Comparison of ENCODE assay signal across 20 mouse cellular contexts in the genomic region with DNA sequence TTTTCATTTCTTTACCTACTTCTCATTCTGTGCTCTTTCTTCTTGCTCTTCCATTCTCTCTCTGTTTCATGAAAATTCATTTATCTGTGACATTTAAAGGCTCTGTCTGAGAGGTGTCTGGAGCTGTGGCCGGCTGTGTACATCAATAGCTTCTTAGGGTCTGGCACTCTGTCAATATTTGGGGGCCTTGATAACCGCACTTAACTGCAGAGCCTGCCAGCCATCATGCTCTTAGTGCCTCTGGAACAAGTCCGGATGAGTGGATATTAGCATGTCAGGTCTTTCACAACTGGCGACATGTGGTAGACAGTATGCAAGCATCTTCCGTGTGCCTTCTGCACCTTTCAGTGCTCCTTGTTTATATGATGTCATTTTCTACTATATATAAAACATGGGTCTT.
DNase-seq lines count a peak whose midpoint lies in the region; ATAC-seq lines count a peak whose summit lies in the region.
"Had no signal": no experiment of that assay in that cellular context is flagged by ENCODE, and none has a peak within 500 bp of the region (broad histone marks: within the 10 kb centered on the region; RNA-seq: fewer than 3 reads in every experiment).

No protein-coding gene starts in this region.

- DNase-seq in forebrain, embryonic 10.5 days (ENCODE audit: extremely low spot score, low spot score) = no peak
- no peak for DNase-seq in heart, adult 8-10 months (ENCODE audit: low spot score)
- no peak for DNase-seq in heart, postnatal 4 days
- peak; percentile 51 for DNase-seq in MN1 (ENCODE audit: low spot score)
- no peak for DNase-seq in frontal cortex, postnatal 10 days (ENCODE audit: low spot score in 2 of 2)
- DNase-seq: adrenal gland, adult 2 months; adrenal gland, postnatal 25 days; cerebellum, adult 2 months; cerebellum, postnatal 10 days; gastrocnemius, postnatal 14 days; kidney, adult 11 months; kidney, adult 9 months; kidney, postnatal 36 days had no signal

- H3K27ac ChIP-seq in forebrain, embryonic 15.5 days (replicated peaks) = 0 out of 2 replicates have a peak overlapping the region, but pooled peaks have one; percentile 5
- no peak overlapping the region for H3K27ac ChIP-seq in forebrain, embryonic 10.5 days
- no peak overlapping the region for H3K27ac ChIP-seq in heart, embryonic 11.5 days (ENCODE audit: low read depth, low read length)
- H3K27ac ChIP-seq in heart, embryonic 16.5 days (ENCODE audit: low read length) = no peak overlapping the region
- H3K27ac ChIP-seq: embryonic facial prominence, embryonic 10.5 days; hindbrain, embryonic 13.5 days; kidney, postnatal 0 days had no signal

- H3K36me3 ChIP-seq in forebrain, embryonic 15.5 days = no peaks in the 10 kb centered on the region
- no peaks in the 10 kb centered on the region for H3K36me3 ChIP-seq in forebrain, embryonic 10.5 days (replicated peaks)
- no peaks in the 10 kb centered on the region for H3K36me3 ChIP-seq in heart, embryonic 11.5 days (ENCODE audit: control insufficient read depth, insufficient read depth, low read length)
- H3K36me3 ChIP-seq in heart, embryonic 16.5 days (ENCODE audit: control insufficient read depth, insufficient read depth) = no peaks in the 10 kb centered on the region
- H3K36me3 ChIP-seq: embryonic facial prominence, embryonic 10.5 days; hindbrain, embryonic 13.5 days had no signal

- peaks cover 15% of the 10 kb centered on the region; the same call in 1 of the 2 replicates for H3K4me1 ChIP-seq in forebrain, embryonic 15.5 days
- H3K4me1 ChIP-seq in forebrain, embryonic 10.5 days = no peaks in the 10 kb centered on the region
- 0 out of 2 replicates have a peak, but pooled peaks cover 5% of the 10 kb centered on the region for H3K4me1 ChIP-seq in heart, embryonic 11.5 days (ENCODE audit: control insufficient read depth, insufficient read depth, low read length)
- peaks cover 6% of the 10 kb centered on the region for H3K4me1 ChIP-seq in heart, embryonic 16.5 days (ENCODE audit: control insufficient read depth, insufficient read depth, low read length)
- H3K4me1 ChIP-seq: embryonic facial prominence, embryonic 10.5 days; hindbrain, embryonic 13.5 days had no signal

- H3K9me3 ChIP-seq in forebrain, embryonic 15.5 days = no peaks in the 10 kb centered on the region
- H3K9me3 ChIP-seq in forebrain, embryonic 10.5 days = no peaks in the 10 kb centered on the region
- no peaks in the 10 kb centered on the region for H3K9me3 ChIP-seq in heart, embryonic 11.5 days (replicated peaks; ENCODE audit: control insufficient read depth, low read length)
- H3K9me3 ChIP-seq in heart, embryonic 16.5 days (replicated peaks; ENCODE audit: control insufficient read depth, low read length) = no peaks in the 10 kb centered on the region
- H3K9me3 ChIP-seq: embryonic facial prominence, embryonic 10.5 days; hindbrain, embryonic 13.5 days had no signal

- H3K27me3 ChIP-seq in forebrain, embryonic 15.5 days = no peaks in the 10 kb centered on the region
- H3K27me3 ChIP-seq in forebrain, embryonic 10.5 days (ENCODE audit: poor library complexity, severe bottlenecking) = no peaks in the 10 kb centered on the region
- H3K27me3 ChIP-seq in heart, embryonic 11.5 days (ENCODE audit: control insufficient read depth, insufficient read depth, low read length) = no peaks in the 10 kb centered on the region
- H3K27me3 ChIP-seq in heart, embryonic 16.5 days (ENCODE audit: control insufficient read depth, insufficient read depth, low read length) = no peaks in the 10 kb centered on the region
- H3K27me3 ChIP-seq: CH12.LX; hindbrain, embryonic 13.5 days had no signal

- H3K9ac ChIP-seq in forebrain, embryonic 15.5 days (replicated peaks) = no peak overlapping the region
- no peak overlapping the region for H3K9ac ChIP-seq in heart, embryonic 11.5 days (ENCODE audit: low read depth, low read length)
- no peak overlapping the region for H3K9ac ChIP-seq in heart, embryonic 16.5 days (ENCODE audit: low read length)
- H3K9ac ChIP-seq: hindbrain, embryonic 13.5 days had no signal

- no peak overlapping the region for H3K4me3 ChIP-seq in forebrain, embryonic 15.5 days
- no peak overlapping the region for H3K4me3 ChIP-seq in forebrain, embryonic 10.5 days
- no peak overlapping the region for H3K4me3 ChIP-seq in heart, embryonic 11.5 days (ENCODE audit: low read depth, low read length)
- no peak overlapping the region for H3K4me3 ChIP-seq in heart, embryonic 16.5 days (ENCODE audit: low read length)
- H3K4me3 ChIP-seq: embryonic facial prominence, embryonic 10.5 days; hindbrain, embryonic 13.5 days had no signal

- no peak for ATAC-seq in forebrain, embryonic 15.5 days (replicated peaks)
- ATAC-seq in heart, embryonic 11.5 days (replicated peaks; ENCODE audit: insufficient number of reproducible peaks, low FRiP score, low TSS enrichment) = peak; percentile 35; the same call in 1 of the 2 replicates
- ATAC-seq in heart, embryonic 16.5 days (replicated peaks; ENCODE audit: extremely low read depth, insufficient read depth, low FRiP score) = 0 out of 2 replicates have a peak, but pooled peaks have one; percentile 52

- H3K4me2 ChIP-seq in forebrain, embryonic 15.5 days (replicated peaks) = no peak overlapping the region
- no peak overlapping the region for H3K4me2 ChIP-seq in heart, embryonic 11.5 days
- no peak overlapping the region for H3K4me2 ChIP-seq in heart, embryonic 16.5 days (ENCODE audit: low read depth, low read length)
- H3K4me2 ChIP-seq: hindbrain, embryonic 13.5 days had no signal

- WGBS in forebrain, embryonic 15.5 days = 45% methylated on average over 5 of the region's 5 CpGs
- WGBS in forebrain, embryonic 10.5 days = 91% methylated on average over 5 of the region's 5 CpGs
- 34% methylated on average over 5 of the region's 5 CpGs for WGBS in heart, embryonic 11.5 days (ENCODE audit: insufficient replicate concordance)
- WGBS in heart, embryonic 16.5 days = 29% methylated on average over 5 of the region's 5 CpGs
